21 mouse cellular contexts compared by ENCODE assay signal in genomic region chr17:65735088-65735487, GRCm38 (mm10).
"Had no signal": no experiment of that assay in that cellular context is flagged by ENCODE, and none has a peak within 500 bp of the region (broad histone marks: within the 10 kb centered on the region; RNA-seq: fewer than 3 reads in every experiment).

No protein-coding gene starts in this region.

- DNase-seq: kidney, adult 11 months; kidney, adult 8-10 months; kidney, postnatal 14 days; layer of hippocampus, postnatal 36 days; liver; lung, adult 18-20 months; lung, postnatal 10 days; lung, postnatal 36 days; thymus, adult 18-20 months; thymus, postnatal 36 days had no signal

- H3K9ac ChIP-seq: limb, embryonic 13.5 days; liver, embryonic 12.5 days; liver, embryonic 15.5 days; lung, embryonic 15.5 days; midbrain, embryonic 13.5 days had no signal

- H3K4me1 ChIP-seq: limb, embryonic 10.5 days; limb, embryonic 13.5 days; liver, embryonic 12.5 days; lung, embryonic 15.5 days; midbrain, embryonic 10.5 days; midbrain, embryonic 13.5 days had no signal

- H3K36me3 ChIP-seq: limb, embryonic 10.5 days; limb, embryonic 13.5 days; liver, embryonic 12.5 days; liver, embryonic 15.5 days; lung, embryonic 15.5 days; midbrain, embryonic 10.5 days; midbrain, embryonic 13.5 days had no signal

- H3K9me3 ChIP-seq: limb, embryonic 10.5 days; limb, embryonic 13.5 days; liver, embryonic 12.5 days; liver, embryonic 15.5 days; lung, embryonic 15.5 days; midbrain, embryonic 10.5 days; midbrain, embryonic 13.5 days had no signal

- H3K27ac ChIP-seq: layer of hippocampus, adult 2 months; left cerebral cortex, adult 2 months; limb, embryonic 10.5 days; limb, embryonic 13.5 days; liver, embryonic 12.5 days; liver, embryonic 15.5 days; lung, embryonic 15.5 days; midbrain, embryonic 10.5 days; midbrain, embryonic 13.5 days had no signal

- H3K4me3 ChIP-seq: layer of hippocampus, adult 2 months; left cerebral cortex, adult 2 months; limb, embryonic 10.5 days; limb, embryonic 13.5 days; liver, embryonic 12.5 days; liver, embryonic 15.5 days; lung, embryonic 15.5 days; megakaryocyte, embryonic 14.5 days; midbrain, embryonic 10.5 days; midbrain, embryonic 13.5 days had no signal

- ATAC-seq: liver, embryonic 12.5 days; midbrain, embryonic 13.5 days; midbrain, embryonic 16.5 days had no signal

- H3K27me3 ChIP-seq: limb, embryonic 13.5 days; liver, embryonic 12.5 days; liver, embryonic 15.5 days; lung, embryonic 15.5 days; megakaryocyte, embryonic 14.5 days; midbrain, embryonic 13.5 days had no signal
